Mouse (Mus musculus) CD8-positive naive resting alpha-beta T cell, adult 57 days (primary cell): ENCODE data around the gene Icam4. TPM values are rescaled to one million over a fixed set of nuclear protein-coding genes. Genes with fewer than 3 reads are reported as not detected.

Experiments
- total RNA-seq: library from RNA; stranded (reverse); gene quantifications from one replicate; pipeline ENCODE4 v1.2.4, GENCODE M21; 2023

The Icam4 gene
- 0.92 TPM for total RNA-seq

DNA sequence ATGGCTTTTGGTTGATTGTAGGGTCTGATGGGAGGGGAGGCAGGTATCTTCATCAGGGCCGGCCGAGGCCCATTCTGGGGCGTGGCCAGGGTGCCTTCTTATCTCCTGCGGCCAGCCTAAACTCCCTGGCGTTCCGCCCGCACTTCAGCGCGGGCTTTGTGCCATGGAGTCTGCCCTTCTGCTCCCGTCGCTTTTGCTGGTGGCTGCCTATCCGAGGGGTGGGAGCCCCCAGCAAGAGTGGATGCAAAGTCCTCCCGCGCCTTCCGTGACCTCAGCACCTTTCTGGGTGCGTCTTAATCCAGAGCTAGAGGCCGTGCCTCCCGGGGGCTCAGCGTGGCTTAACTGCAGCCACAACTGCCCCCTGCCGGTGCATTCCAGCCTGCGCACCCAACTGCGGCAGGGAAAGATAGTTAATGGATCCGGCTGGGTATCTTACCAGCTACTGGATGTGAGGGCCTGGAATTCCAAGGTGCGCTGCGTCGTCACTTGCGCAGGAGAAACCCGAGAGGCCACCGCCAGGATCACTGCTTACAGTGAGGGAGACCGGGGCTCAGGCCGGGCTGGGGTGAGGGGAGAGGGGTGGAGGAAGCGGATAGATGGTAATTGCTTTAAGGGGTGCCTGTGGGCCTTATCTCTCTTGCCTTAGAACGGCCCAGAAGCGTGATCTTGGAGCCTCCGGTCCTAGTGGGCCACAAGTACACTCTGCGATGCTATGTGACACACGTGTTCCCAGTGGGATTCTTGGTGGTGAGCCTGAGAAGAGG, at the start of gene Icam4:
TSS of gene Icam4 (plus strand) at position 83 of the 764 bp plus-strand sequence.

DNA sequence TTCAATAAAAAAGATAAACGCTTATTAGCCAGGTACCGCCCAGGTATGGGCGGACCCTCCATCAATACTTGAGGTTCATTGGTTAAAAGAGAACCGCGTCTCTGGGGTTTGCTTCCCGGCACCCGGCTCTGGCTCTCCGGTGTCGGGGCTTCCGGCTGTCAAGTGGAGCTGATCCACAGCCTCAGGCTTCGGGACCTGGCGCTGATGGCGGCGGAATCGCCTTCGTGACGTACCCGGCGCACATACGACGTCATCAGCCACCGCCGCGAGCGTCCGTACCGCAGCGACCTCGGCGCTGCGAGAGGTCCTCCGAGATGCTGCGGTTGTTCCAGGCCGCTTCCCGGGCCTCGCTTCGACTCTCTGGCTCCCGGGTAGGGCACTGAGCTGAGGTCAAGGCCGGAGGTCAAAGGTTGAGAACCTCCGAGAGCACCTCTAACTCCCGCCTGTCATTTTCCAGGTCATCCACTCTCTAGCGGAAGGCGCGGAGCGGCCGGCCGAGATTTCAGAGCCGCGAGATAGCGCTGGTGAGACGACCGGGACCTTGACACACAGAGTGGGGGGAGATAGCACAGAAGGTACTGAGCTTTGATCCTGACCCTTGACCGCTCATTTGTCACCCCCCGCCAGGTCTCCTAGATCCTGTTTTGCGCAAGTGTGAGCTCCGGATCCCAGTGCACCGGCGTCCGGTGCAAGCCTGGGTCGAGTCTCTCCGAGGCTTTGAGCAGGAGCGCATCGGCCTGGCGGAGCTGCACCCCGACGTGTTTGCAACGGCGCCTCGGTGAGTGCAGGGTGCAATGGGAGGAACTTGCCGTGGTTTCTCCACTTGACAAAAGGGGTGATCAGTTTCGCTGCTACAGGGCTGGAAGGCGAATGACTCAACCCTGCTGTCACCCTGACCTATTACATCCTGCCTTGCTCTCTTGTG, 26.3 kb upstream of the Icam4 start, which contains the start of gene Mrpl4:
TSS of gene Mrpl4 (plus strand) at position 112 of the 925 bp plus-strand sequence.

DNA sequence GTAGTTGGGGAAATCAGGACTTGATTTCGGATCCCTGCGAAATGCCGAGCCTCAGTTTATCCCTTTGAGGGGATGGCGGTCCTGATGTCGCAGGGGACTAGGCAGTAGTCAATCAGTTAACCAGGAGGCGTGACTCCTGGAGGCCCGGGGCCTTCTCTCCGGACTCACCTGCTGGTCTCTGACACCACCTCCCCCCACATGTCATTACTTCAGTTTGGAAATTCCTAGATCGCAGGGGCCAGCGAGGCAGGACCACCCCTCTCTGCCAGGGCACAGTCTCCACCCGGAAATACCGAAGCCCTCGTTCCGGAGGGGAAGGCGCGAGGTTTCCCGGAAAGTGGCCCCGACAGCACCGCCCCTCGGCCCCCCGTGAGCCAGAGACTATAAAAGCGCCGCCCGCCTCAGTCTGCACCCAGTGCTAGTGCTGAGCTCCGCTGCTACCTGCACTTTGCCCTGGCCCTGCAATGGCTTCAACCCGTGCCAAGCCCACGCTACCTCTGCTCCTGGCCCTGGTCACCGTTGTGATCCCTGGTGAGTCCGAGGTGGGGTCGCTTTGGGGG, 13.5 kb upstream of the Icam4 start, which contains the start of gene Icam1:
TSS of gene Icam1 (plus strand) at position 415 of the 560 bp plus-strand sequence.

DNA sequence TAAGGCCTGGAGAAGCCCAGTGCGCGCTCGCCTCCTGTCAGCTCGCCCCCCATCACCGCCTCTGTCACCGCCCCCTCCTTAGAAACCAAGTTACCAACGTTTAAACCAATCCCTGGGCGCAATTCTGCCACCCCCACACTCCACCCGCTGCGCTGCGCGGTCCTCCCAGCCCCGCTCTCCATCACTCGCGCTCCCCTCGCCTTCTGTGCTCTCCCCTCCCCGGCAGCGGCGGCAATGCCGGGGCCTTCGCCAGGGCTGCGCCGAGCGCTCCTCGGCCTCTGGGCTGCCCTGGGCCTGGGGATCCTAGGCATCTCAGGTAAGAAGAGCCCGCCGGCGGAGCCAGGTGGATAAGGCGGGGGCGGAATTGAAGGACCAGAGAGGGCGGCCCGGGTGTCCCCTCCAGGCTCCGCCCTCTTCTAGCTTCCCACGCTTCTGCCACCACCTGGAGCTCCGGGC, 2.8 kb downstream of the Icam4 start, which contains the start of gene Icam5:
TSS of gene Icam5 (plus strand) at position 178 of the 456 bp plus-strand sequence.

DNA sequence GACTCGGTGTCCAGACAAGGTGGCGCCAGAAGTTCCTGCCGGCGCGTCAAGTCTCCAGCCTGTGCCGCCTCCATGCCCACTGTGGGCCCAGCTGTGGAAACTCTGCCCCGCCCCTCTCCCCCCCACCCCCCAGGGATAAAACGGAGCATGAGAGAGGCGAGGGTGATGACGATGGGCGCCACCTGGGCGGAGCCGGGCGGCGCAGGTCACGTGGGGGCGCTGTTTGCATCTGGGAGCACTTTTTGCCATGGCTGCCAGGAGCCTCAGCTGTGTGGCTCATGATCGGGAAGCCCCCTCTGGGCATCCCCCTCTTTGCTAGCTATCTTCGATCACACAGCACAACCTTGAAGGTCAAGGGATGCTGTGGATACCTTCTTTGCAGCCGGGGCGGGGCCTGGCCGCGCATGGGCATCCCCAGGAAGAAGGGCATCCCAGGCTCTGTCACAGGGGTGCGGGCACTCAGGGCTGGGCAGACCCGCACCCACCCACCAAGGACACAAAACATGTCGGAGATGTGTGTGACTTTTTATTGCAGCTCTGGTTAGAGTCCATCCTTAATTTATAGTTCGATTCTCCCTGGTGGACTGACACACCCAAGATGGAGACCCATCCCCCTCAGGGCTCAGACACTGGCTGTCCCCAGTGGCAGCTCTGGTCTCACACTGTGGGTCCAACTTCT, 38.0 kb downstream of the Icam4 start, which contains the start of gene Zglp1:
TSS of gene Zglp1 (minus strand) at position 88 of the 679 bp plus-strand sequence.

DNA sequence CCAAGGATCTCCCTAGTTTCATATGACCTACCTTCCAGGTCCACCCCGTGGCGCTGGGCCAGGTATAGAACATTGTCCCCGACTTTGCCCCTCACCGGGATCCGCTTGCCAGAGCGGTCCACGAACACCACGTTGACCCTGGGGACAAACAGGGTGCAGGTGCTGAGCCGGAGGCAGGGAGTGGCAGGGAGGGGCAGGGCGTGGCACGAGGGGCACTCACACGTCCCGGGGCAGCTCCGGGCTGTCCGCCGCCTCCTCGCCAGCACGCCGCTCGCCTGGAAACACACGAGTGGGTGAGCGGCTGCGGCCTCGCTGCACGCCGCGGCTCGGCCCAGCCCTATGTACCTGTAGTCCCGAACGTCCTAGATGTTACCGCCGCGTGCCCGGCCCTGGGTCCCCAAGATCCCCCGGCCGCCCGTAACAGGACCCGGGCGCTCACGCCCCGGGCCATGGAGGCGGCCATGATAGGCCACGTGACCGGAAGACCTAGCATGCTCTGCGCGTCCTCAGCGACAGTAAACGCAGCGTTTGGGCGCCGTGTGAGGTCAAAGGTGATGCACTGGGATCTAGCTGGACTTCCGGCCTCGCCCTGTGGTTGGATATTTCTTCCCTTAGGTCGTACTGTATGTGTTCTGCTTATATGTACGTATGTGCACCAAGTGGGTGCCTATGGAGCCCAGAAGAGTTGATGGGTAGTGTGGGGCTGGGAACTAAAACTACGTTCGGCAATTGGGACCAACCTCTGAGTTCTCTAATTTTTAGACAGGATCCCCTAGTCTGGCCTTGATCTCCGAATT, 44.1 kb downstream of the Icam4 start, which contains the start of the genes Gm49373 and Fdx1l:
TSS of gene Gm49373 (minus strand) at position 53 of the 797 bp plus-strand sequence.
TSS of gene Fdx1l (minus strand) at position 571 of the 797 bp plus-strand sequence.

Other genes with a start within 250 kb of the Icam4 start
- gene Col5a3, start 214.3 kb upstream of the Icam4 start, total RNA-seq, result 0.15 TPM
- gene Rdh8, start 210.9 kb upstream of the Icam4 start, total RNA-seq, result not detected
- gene A230050P20Rik, start 160.7 kb upstream of the Icam4 start, total RNA-seq, result 72.1 TPM
- 2.3 TPM for gene Angptl6, start 149.6 kb upstream of the Icam4 start, total RNA-seq
- gene Ppan, start 141.2 kb upstream of the Icam4 start, total RNA-seq, result 90.6 TPM
- 177 TPM for gene Eif3g, start 130.8 kb upstream of the Icam4 start, total RNA-seq
- gene Dnmt1, start 69.5 kb upstream of the Icam4 start, total RNA-seq, result 90.9 TPM
- gene S1pr2, start 52.6 kb upstream of the Icam4 start, total RNA-seq, result 2.6 TPM
- gene Mrpl4, start 26.6 kb upstream of the Icam4 start, total RNA-seq, result 41.4 TPM
- 44.3 TPM for gene Icam1, start 13.4 kb upstream of the Icam4 start, total RNA-seq
- 0.21 TPM for gene Icam5, start 2.7 kb downstream of the Icam4 start, total RNA-seq
- not detected for gene Zglp1, start 37.7 kb downstream of the Icam4 start, total RNA-seq
- 1.7 TPM for gene Gm49373, start 43.7 kb downstream of the Icam4 start, total RNA-seq
- 25.2 TPM for gene Fdx1l, start 44.2 kb downstream of the Icam4 start, total RNA-seq
- gene Gm38431, start 62.6 kb downstream of the Icam4 start, total RNA-seq, result 12.2 TPM
- gene Raver1, start 62.6 kb downstream of the Icam4 start, total RNA-seq, result 107 TPM
- 48.3 TPM for gene Tyk2, start 101.9 kb downstream of the Icam4 start, total RNA-seq
- 131 TPM for gene Cdc37, start 120.6 kb downstream of the Icam4 start, total RNA-seq
- 0.92 TPM for gene Pde4a, start 136.3 kb downstream of the Icam4 start, total RNA-seq
- gene Keap1, start 210.0 kb downstream of the Icam4 start, total RNA-seq, result 37.0 TPM
- gene S1pr5, start 219.1 kb downstream of the Icam4 start, total RNA-seq, result not detected
- 56.6 TPM for gene Atg4d, start 235.9 kb downstream of the Icam4 start, total RNA-seq